Mouse (Mus musculus) 3T3-L1 (cell line): Measurements from ENCODE around the gene Capn10.
A peak's percentile ranks its signal among the peaks of the same experiment; 100 is the strongest.

Experiments used
- DNase-seq: peaks from one replicate; pipeline ENCODE4 v3.0.0-alpha.2; 2015; ENCODE audit warnings: low read depth, low spot score

Gene Capn10

GRCm38 (mm10) chr1:92934182-92934827 is at the start of gene Capn10:
Capn10 (plus strand) TSS chr1:92934376.
- peak; percentile 99 for DNase-seq

DNA sequence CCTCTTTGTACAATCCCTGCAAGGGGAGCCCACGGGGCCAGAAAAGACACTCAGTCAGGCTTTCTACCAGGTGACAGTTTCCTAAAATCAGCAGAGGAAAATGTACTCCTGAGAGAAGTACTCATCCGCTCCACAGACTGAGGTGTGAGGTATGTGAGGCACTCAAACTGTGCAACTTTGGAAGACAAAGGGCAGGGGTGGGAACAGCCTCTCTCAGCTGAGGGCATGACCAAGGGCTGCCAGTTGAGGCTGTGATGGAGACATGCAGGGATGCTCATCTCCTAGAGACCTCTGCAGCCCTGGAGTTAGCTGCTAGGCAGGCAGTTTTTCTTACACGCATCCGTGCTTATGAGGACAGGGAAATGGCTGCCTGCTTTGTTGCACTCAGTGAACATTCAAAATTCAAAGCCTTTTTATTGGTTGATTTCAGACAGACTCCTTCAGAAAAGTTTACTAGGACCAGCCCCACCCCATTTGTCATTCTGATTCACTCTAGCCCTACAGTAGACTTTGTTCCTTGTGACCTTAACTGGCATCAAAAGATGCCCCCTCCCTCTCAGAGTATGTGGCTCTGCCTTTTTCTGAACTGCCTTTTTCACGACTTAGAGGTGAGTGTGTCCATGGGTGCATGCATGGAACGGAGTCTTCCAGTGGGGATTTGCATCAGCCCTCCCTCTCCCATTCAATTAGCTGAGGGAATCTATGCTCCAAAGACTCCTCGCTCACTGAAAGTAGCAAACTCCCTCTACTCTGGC is 45.1 kb upstream of the Capn10 start:
- DNase-seq, result no peak

GRCm38 (mm10) chr1:92892791-92893190 is 41.4 kb upstream of the Capn10 start:
- no peak for DNase-seq

DNA sequence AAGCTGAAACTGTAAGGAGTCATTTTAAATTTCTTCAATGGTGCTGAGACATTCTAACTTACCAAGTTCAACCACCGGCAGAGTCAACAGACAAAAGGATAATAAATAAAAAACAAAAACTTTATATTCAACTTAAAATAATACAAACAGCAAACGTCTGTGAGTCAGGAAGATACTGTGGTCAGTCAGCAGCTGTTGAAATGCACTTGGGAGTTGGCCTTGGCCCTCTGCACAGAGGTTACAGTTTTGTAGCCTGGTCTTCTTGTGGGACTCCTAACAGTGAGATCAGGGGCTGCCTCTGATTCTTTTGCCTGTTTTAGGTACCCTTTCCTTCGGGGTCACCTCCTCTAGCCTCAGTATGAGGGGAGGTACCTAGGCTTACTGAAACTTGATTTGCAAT is 40.3 kb upstream of the Capn10 start:
- no peak for DNase-seq

- DNase-seq, result peak; percentile 86
Observed at GRCm38 (mm10) chr1:92895089-92895488, 39.1 kb upstream of the Capn10 start.

- no peak for DNase-seq
Observed at GRCm38 (mm10) chr1:92902786-92903185, 31.4 kb upstream of the Capn10 start, which contains the start of gene Ankmy1. Ankmy1 (minus strand) TSS chr1:92902906.

DNA sequence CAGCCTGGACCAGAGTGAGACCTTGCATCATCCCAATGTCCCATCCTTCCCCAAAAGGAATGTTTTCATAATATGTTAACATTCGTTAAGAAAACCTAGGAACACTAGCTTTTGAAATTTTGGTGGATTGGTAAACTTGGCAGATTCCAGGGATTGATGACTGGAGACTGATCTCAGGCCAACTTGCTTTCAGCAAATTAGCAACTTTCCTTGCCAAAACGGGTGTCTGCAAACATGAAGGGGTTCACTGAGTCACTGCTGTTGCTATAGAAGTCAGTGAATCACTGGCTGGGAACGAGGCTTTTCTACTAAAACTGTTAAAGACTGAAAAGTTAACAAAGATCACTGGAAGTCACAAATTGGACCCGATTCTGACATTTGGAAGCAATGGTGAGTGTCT is 30.5 kb upstream of the Capn10 start:
- peak; percentile 85 for DNase-seq

DNA sequence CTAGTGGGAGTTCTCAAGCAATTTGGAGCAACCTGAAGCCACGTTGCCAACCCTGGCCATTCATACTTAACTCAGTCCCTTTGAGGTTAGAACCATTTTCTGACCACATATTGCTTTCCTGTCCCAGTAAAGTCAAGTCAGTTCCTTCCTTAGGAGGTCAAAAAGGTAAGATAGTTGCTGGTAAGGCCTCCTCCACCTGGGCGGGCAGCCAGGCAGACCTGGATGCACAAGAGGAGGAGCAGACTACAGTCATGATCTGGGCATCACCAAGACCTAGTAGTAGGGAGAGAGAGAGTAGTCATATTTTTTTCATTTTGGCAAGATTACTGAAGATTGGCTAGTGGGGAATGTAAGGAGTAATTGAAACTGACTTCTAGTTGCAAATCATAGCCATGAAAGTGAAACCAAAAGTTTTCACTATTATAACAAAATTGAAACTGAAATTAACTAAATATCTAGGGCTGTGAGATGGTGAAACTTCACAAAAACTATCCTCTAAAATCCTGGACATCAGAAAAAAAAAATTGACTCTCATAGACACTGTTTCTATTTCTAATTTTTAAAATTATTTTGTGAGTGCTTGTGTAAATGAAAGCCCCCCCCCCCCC is 28.4 kb upstream of the Capn10 start:
- no peak for DNase-seq

DNA sequence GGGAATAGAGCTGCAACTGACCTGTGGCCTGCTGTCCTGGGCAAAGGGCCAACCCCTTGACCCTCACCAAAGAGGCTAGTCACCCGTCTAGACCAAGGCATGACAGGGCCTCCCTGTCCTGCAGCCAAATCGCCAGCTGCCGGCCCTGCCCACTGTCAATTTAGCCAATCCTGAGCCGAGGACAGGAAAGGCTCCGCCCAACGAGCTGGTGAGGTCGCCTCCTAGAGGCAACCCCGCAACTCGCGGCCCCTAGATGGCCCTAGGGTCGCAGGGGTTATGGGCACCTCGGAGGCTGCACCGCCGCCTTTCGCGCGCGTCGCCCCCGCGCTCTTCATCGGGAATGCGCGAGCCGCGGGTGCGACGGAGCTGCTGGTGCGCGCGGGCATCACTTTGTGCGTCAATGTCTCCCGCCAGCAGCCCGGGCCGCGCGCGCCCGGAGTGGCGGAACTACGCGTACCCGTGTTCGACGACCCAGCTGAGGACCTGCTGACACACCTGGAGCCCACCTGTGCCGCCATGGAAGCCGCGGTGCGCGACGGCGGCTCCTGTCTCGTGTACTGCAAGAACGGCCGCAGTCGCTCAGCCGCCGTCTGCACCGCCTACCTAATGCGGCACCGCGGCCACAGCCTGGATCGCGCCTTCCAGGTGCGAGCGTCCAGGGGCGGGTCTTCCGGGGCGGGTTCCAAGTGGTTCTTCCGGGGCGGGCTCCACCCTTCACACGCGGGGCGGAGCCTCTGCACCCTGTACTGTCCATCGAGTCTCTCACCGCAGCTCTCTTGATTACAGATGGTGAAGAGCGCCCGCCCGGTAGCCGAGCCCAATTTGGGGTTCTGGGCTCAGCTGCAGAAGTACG is 27.2 kb upstream of the Capn10 start, which contains the start of gene Dusp28:
TSS of gene Dusp28 (plus strand) at position 203 of the 853 bp plus-strand sequence.
- DNase-seq, result peak; percentile 33

GRCm38 (mm10) chr1:92907632-92908360 is 26.4 kb upstream of the Capn10 start:
- DNase-seq, result no peak

DNA sequence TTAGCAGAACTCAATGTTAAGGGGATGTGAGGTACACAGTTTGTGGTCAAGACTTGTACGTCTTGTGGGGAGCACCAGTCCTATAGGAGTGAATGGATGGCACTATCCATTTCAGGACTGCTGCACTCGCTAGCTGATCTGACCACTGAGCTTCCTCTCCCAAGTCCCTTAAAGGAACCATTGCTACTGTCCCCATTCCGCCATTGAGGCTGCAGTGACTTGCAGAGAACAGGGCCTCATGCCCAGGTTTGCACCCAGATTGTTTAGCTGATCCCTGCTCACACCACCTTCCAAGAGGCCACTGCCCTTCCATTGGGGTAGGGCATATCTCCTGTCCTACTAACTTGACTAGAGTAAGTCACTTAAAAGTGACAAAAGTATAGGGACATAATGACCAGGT is 25.5 kb upstream of the Capn10 start:
- DNase-seq, result no peak

- no peak for DNase-seq
Observed at GRCm38 (mm10) chr1:92909068-92909467, 25.1 kb upstream of the Capn10 start.

- peak; percentile 11 for DNase-seq
Observed at GRCm38 (mm10) chr1:92910239-92910885, 23.8 kb upstream of the Capn10 start, which contains the start of gene Rnpepl1. Rnpepl1 (plus strand) TSS chr1:92910783.

DNA sequence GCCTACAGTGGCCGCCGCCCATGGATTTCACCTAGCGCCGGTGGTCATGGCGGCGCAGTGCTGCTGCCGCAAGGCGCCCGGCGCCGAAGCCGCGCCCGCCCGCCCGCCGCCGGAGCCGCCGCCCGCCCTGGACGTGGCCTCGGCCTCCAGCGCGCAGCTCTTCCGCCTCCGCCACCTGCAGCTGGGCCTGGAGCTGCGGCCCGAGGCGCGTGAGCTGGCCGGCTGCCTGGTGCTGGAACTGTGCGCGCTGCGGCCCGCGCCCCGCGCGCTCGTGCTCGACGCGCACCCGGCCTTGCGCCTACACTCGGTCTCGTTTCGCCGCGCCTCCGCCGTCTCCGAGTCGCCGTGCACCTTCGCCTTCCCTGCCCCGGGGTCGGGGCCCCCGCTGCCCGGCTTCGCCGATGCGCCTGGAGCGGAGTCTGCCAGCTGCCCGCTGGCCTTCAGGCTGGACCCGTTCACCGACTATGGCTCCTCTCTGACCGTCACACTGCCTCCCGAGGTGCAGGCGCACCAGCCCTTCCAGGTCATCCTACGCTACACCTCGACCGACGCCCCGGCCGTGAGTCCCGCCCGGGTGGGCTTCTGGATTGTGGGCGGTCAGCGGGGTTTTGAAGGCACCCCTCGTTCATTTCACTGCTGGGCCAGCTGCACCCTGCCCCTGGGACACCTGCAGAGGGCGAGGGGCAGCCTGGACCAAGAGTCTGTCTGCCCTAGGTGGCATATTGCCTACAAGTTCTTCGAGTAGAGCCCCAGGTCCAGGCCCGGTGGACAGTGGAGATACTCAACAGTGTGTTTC is 23.1 kb upstream of the Capn10 start:
- no peak for DNase-seq

GRCm38 (mm10) chr1:92911721-92912138 is 22.4 kb upstream of the Capn10 start:
- DNase-seq, result no peak

- DNase-seq, result no peak
Observed at GRCm38 (mm10) chr1:92912286-92912685, 21.9 kb upstream of the Capn10 start.

GRCm38 (mm10) chr1:92914239-92914638 is 19.9 kb upstream of the Capn10 start:
- no peak for DNase-seq

- DNase-seq, result no peak
Observed at GRCm38 (mm10) chr1:92914993-92915392, 19.2 kb upstream of the Capn10 start.

DNA sequence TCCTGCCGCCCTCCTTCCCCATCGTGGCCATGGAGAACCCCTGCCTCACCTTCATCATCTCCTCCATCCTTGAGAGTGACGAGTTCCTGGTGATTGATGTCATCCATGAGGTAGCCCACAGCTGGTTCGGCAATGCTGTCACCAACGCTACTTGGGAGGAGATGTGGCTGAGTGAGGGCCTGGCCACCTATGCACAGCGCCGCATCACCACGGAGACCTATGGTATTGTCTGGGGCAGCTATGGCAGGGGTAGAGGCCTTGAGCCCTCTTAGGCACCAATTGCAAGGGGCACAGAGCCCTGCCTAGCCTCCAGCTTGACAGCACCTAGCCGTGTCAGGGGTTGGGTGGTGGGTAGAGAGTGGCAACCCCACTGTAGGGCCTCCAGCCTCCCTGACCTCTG is 17.5 kb upstream of the Capn10 start:
- DNase-seq, result no peak

GRCm38 (mm10) chr1:92919151-92919550 is 15.0 kb upstream of the Capn10 start:
- DNase-seq, result no peak
